Mouse (Mus musculus): Measurements from ENCODE around the gene Zfp780b. TPM values are rescaled to one million over a fixed set of nuclear protein-coding genes. Genes with fewer than 3 reads are reported as not detected.
"Not testable (repeated sequence)": the region's sequence is repeated elsewhere in the genome, so short reads cannot be mapped to it uniquely, and the experiment has no call there.

Gene Zfp780b
- total RNA-seq (2022) = 10 to 100 TPM; 20.2 to 23.6 (median 21.4) TPM

DNA sequence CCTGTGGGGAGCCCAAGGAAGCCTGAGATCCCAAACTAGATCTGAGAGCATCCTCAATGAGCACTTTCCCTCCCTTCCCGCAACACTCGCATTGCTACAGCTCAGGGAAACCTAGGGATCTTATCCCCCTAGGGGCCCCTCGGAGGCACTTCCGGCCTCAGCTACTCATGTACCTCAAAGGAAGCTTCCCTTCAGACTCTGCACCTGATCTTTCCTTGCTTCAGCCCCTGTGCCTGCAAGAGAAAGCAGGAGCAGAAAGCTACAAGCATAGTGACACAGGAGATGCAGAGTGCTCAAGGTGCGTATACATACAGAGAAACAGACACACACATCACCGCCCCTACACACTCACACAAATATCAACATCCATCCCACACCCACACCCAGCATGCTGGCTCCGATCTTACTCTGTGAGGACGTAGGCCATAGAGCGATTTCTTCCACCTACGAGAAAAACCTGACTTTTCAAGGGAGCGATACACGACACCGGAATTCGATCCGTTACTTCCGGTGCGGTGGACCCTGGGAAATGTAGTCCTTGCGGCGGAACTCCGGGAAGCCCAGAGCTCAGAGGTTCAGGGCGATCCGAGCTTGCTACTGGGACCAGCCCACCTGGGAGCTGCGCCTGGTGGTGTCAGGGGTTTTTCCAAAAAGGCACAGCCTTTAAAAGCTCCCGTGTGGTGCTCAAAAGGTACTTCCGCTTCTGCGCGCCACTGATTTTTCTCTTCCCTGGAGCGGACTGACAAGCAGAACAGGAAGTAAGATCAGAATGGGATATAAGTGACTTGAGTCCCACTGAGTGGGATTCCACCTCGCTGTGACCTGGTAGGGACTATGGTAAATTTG lies at the start of gene Zfp780b:
Gene Zfp780b (minus strand): TSS at position 489 of the 846 bp plus-strand sequence.
- peak; percentile 56 to 68 for DNase-seq (ENCODE audit: low spot score in 2 of 2)

DNA sequence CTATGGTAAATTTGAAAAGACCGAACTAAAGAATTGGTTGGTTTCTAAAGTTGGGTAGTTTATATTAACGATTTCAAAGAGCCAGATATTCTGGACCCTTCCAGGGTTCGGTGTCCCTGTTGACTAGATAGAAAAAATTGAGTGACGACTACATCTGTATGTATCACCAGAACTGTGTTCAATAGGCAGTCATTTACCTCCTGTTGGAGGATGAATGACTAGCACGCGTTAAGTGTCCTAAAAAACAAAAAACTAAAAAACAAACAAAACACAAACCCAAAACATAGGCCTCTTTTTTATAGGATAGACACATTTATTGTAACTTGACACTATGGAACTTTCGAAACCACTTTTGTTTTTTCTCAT lies 35.5 kb upstream of the Zfp780b start:
- no peak for DNase-seq (ENCODE audit: low spot score in 2 of 2)

DNA sequence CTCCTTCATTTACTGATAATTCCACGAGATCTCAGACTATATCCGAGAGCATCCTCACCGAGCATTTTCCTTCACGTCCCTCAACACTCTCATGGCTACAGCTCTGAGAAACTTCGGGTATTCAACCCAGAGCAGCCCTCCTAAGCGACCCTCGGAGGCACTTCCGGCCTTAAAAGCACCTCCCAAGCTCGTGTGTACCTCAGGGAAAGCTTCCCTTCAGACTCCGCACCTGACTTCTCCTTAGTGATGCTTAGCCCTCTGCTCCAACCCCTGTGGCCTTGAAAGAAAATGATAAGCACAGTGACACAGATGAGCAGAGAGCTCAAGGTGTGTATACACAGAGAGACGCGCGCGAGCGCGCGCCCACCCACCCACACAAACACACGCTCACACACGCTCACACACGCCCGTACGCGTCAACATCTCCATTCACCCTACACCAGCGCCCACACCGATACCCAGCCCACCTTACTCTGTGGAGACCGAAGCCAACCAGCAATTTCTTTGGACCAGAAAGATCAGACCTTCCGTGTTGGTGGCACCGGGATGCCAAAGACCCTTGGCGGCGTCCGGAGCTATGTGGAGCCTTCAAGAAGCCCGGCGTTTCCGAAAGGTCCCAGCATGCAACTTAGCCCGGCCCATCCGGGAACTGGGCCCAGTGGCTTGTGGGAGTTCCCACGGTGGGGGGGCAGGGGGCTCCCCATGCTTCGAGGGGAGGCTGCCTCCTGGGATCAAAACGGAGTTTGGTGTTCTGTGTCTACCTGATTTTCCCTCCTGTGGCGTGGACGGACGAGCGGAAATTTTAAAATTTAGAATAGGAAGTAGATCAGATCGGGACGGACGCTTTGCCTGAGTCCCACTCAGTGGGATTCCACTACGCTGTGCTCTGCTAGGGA lies 34.8 kb upstream of the Zfp780b start, which contains the start of gene Zfp850:
Gene Zfp850 (minus strand): TSS at position 567 of the 896 bp plus-strand sequence.
- DNase-seq (ENCODE audit: low spot score in 2 of 2) = peak; percentile 55 to 77

DNA sequence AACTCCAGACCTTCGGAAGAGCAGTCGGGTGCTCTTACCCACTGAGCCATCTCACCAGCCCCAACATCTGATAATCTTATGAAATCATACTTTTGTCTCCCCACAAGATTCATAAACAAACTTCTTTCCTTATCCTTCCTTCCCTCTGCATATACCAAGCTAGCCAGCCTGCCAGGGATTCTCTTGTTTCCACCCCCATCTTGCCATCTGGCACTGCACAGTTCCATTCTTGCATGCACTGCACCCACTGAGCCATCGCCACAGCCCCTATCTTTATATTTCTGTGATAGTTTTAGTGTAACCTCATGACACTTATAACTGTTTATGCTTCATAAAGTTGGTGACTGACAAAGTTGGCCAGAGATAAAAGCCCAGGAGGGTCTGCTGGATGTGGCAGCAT lies 31.3 kb upstream of the Zfp780b start:
- DNase-seq (ENCODE audit: low spot score in 2 of 2) = peak; percentile 41 to 52

DNA sequence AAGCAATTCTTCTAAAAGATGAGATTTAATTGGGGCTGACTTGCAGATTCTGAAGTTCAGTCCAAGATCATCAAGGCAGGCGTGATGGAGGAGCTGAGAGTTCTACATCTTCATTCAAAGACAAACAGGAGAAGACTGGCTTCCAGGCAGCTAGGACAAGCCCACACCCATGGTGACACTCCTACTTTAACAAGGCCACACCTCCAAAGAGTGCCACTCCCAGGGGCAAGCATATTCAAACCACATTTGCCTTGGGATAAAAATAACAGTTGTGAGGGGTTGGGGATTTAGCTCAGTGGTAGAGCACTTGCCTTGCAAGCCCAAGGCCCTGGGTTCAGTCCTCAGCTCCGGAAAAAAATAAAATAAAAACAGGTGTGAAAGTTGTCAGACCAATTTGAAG lies 3.2 kb upstream of the Zfp780b start:
- DNase-seq (ENCODE audit: low spot score in 2 of 2) = no peak

DNA sequence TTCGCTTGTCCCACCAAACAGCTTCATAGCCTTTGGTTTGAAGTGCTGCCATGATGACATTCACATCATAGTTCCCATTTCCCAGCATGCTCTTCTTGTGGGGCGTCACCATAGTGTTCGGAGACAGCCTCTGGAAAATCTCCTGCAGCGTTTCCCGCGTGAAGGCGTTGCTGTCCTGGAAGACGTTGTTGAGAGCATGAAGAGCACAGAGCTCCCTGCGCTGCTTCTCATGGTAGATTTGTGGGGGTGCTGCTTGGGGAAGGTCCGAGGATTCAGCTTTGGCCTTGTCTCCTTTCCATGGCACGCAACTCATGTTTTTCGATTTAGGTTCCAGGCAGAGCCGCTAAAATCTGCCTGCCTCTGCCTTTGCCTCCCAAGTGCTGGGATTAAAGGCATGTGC lies 29.5 kb downstream of the Zfp780b start:
- not testable (repeated sequence) for DNase-seq (ENCODE audit: low spot score in 2 of 2)

DNA sequence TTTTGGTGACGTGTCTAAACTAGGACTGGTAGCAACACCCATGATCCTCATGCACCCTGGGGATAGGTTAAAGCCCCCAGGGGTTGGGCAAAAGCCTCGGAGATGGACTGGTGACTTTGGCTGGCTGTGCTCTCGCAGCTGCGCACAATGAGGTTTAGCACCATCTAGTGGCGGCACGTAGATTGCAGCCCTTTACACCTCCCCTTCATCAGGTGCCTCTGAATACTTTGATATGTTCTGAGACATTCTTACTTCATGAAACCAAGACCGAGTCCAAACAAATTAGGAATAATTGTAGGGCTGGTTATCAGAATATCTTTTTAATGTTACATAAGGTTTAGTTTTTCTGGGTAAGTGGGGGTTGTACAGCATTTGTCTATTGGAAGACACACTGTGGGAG lies 37.1 kb downstream of the Zfp780b start:
- peak in 1 of 2 experiments; percentile 8 for DNase-seq (ENCODE audit: low spot score in 2 of 2)

DNA sequence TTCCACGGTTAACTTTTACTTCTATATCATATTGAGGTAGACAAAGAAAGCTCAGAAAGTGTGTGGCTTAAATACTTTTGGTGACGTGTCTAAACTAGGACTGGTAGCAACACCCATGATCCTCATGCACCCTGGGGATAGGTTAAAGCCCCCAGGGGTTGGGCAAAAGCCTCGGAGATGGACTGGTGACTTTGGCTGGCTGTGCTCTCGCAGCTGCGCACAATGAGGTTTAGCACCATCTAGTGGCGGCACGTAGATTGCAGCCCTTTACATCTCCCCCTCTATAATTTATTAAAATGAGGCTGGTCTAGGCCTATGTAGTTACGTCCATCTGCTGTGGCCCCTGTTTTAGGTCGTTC lies 45.2 kb downstream of the Zfp780b start:
- not testable (repeated sequence) for DNase-seq (ENCODE audit: low spot score in 2 of 2)

DNA sequence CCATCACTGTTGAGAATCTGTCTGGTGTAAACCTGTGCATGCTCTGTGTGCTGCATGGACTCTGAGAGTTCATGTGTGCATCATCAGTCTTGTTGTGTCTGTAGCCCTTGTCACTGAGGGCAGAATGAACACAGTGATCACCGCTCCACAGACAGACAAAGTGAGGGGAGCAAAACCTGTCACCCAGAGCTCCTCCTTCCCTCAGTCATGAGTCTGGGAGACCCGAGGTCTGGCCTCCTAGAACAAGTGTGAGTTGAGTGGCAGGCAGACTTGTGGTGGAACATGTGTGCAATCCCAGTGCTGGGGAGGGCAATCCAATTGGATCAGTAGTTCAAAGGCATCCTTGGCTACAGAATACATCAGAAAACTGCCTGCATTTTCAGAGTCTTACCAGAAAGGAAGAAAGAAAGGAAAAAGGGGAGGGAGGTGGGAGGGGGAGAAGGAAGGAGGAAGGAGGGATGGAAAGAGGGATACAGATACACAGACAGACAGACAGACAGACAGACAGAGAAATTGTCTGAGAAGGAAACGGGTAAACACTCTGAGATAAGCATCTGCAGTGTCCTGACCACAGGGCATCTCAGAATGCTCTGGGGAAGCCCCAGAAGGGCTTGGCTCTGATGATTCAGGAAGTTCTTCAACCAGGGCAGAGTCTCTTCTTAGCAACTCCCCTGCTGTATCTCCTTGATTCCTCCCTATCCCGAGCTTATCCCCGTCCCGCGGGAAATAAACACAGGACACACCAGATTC lies 45.7 kb downstream of the Zfp780b start:
- no peak for DNase-seq (ENCODE audit: low spot score in 2 of 2)

DNA sequence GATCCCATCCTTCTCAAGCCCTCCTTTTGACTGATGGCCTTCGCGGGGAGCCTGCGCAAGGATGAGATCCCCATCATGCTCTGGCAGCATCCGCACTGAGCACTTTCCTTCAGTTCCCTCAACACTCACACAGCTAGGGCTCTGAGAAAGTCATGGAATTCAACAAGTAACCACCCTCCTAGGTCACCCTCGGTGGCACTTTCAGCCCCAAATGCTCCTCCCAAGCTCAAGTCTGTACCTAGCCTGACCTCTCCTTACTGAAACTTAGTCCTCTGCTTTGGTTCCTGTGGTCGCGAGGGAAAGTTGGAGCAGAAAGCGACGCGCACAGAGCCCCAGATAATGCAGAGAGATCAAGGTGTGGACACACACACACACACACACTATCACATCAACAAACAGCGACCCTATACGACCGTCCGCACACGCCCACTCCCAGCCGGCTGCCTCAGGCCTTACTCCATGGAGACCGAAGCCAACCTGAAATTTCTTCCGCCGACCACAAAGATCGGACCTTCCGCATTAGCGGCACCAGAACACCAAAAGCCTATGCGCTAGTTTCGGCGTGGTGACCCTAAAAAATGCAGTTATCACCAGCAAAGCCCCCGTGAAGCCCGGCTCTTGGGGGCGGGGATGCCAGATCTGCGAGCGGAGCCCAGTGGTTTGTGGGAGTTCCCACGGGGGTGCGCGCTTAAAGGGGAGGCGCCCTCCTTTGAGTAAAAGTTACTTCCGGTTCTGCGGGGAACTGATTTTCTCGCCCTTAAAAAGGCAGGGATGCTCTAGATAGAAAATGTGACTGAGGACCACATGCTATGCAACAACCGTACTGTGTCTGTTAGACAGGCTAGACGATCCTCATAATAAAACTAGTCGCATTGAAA lies 49.9 kb downstream of the Zfp780b start, which contains the start of gene Zfp974:
Gene Zfp974 (minus strand): TSS at position 643 of the 878 bp plus-strand sequence.
- peak; percentile 13 to 53 for DNase-seq (ENCODE audit: low spot score in 2 of 2)

DNA sequence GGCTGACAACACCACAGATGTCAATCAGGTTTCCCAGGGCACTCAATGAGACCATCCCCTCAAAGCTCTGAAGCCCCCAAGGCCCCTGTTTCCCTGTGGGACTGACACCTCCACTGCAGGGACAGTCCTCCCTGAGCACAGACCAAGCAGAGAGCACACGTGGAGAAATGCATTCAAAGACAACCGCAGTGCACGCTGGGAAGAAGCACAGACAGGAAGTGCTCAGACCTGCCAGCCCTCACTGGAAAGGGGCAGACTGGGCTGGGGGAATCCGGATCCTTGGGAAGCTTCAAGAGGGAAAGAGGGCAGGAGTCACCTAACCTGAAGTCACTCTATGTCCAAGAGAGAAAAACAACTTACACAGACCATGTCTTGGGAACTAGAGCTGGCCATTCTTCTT lies 51.9 kb downstream of the Zfp780b start:
- DNase-seq (ENCODE audit: low spot score in 2 of 2) = not testable (repeated sequence)

DNA sequence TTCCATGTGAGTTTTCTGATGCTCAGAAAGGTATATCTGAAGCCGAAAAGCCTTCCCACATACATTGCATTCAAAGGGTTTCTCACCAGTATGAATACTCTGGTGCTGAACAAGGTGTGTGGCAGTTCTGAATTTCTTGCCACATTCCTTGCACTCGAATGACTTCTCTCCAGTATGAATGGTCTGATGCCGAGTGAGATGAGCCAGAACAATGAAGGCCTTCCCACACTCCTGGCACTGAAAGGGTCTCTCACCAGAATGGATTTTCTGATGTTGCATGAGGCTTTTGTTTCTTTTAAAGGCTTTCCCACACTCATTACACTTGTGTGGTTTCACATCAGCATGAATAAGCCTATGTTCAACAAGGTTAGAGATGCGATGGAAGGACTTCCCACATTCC lies 68.0 kb downstream of the Zfp780b start:
- DNase-seq (ENCODE audit: low spot score in 2 of 2) = not testable (repeated sequence)

Other genes starting within 250 kb of the Zfp780b start
- gene Zfp60, start 247.8 kb downstream of the Zfp780b start, total RNA-seq (2022) = 10 to 100 TPM; 37.9 to 43.5 (median 41.4) TPM
- 10 to 100 TPM in 1 of 4 experiments, 1 to 10 TPM in 3; 8.6 to 10.6 (median 9.3) TPM for gene Zfp626, start 172.0 kb downstream of the Zfp780b start, total RNA-seq (2022)
- 1 to 10 TPM; 3.8 to 4.9 (median 4.3) TPM for gene Zfp59, start 140.6 kb downstream of the Zfp780b start, total RNA-seq (2022)
- 1 to 10 TPM; 2.6 to 3.2 (median 2.9) TPM for gene Zfp607a, start 121.6 kb downstream of the Zfp780b start, total RNA-seq (2022)
- 10 to 100 TPM; 17.8 to 20.6 (median 18.9) TPM for gene Zfp974, start 49.7 kb downstream of the Zfp780b start, total RNA-seq (2022)
- 1 to 10 TPM; 5.4 to 8.6 (median 6.5) TPM for gene Zfp850, start 34.9 kb upstream of the Zfp780b start, total RNA-seq (2022)
- gene Psmc4, start 70.9 kb upstream of the Zfp780b start, total RNA-seq (2022) = 100 to 1,000 TPM; 130 to 135 (median 134) TPM
- 1 to 10 TPM; 1.3 to 1.8 (median 1.7) TPM for gene Fcgbp, start 92.1 kb upstream of the Zfp780b start, total RNA-seq (2022)
- not detected for gene 9530053A07Rik, start 150.3 kb upstream of the Zfp780b start, total RNA-seq (2022)
- 10 to 100 TPM; 44.6 to 56.7 (median 54.5) TPM for gene Fbl, start 190.5 kb upstream of the Zfp780b start, total RNA-seq (2022)
- 10 to 100 TPM; 39.6 to 52.5 (median 46.4) TPM for gene Dyrk1b, start 200.3 kb upstream of the Zfp780b start, total RNA-seq (2022)